Mouse (Mus musculus): ENCODE results near the gene Elk3. TPM values are rescaled to one million over a fixed set of nuclear protein-coding genes. Genes with fewer than 3 reads are reported as not detected.

Gene Elk3
- total RNA-seq, 2 experiments from 2014 or later: 8.6 to 11.9 TPM

- intact Hi-C loops (cut with DNase I): no loop called here
- peak in 1 of 2 experiments; percentile 6 for DNase-seq (ENCODE audit: extremely low spot score in 1 of 2, low spot score in 2 of 2)
- no peak overlapping the region for H3K4me3 ChIP-seq
- TF ChIP-seq CTCF (IDR thresholded peaks at IDR 0.05): no peak
- H3K27ac ChIP-seq: no peak overlapping the region
Measured at GRCm38 (mm10) chr10:93246185-93246920, 64.6 kb downstream of the Elk3 start.

- intact Hi-C loops (cut with DNase I): no loop called here
- Histone ChIP-seq H3K4me3 (no peak overlapping the region), H3K27ac (no peak overlapping the region)
- TF ChIP-seq CTCF (IDR thresholded peaks at IDR 0.05): no peak
- peak in 1 of 2 experiments; percentile 7 for DNase-seq (ENCODE audit: extremely low spot score in 1 of 2, low spot score in 2 of 2)
Measured at GRCm38 (mm10) chr10:93244209-93244705, 66.7 kb downstream of the Elk3 start.

- TF ChIP-seq CTCF (IDR thresholded peaks at IDR 0.05): no peak
- intact Hi-C loops (cut with DNase I): no loop called here
- H3K27ac ChIP-seq: no peak overlapping the region
- peak in 1 of 2 experiments; percentile 2 for DNase-seq (ENCODE audit: extremely low spot score in 1 of 2, low spot score in 2 of 2)
- H3K4me3 ChIP-seq: no peak overlapping the region
Measured at GRCm38 (mm10) chr10:93242861-93243260, 68.1 kb downstream of the Elk3 start.

- no peak overlapping the region for H3K4me3 ChIP-seq
- no peak overlapping the region for H3K27ac ChIP-seq
- no peak for TF ChIP-seq CTCF (IDR thresholded peaks at IDR 0.05)
- peak in 1 of 2 experiments; percentile 4 for DNase-seq (ENCODE audit: extremely low spot score in 1 of 2, low spot score in 2 of 2)
- intact Hi-C loops (cut with DNase I): no loop called here
Measured at GRCm38 (mm10) chr10:93242208-93242607, 68.7 kb downstream of the Elk3 start.

GRCm38 (mm10) chr10:93239201-93239806 is 71.6 kb downstream of the Elk3 start:
- no peak for TF ChIP-seq CTCF (IDR thresholded peaks at IDR 0.05)
- no peak overlapping the region for H3K27ac ChIP-seq
- DNase-seq (ENCODE audit: extremely low spot score in 1 of 2, low spot score in 2 of 2): peak in 1 of 2 experiments; percentile 4
- intact Hi-C loops (cut with DNase I): no loop called here
- no peak overlapping the region for H3K4me3 ChIP-seq

GRCm38 (mm10) chr10:93234692-93235091 is 76.2 kb downstream of the Elk3 start:
- intact Hi-C loops (cut with DNase I): loop anchor here (5.0 kb wide), 1 partner anchor 72 kb away; the partner anchor contains the start of gene Cdk17
- TF ChIP-seq CTCF (IDR thresholded peaks at IDR 0.05): no peak
- no peak for DNase-seq (ENCODE audit: extremely low spot score in 1 of 2, low spot score in 2 of 2)
- Histone ChIP-seq H3K27ac (no peak overlapping the region), H3K4me3 (no peak overlapping the region)

GRCm38 (mm10) chr10:93233665-93234194 is 77.2 kb downstream of the Elk3 start:
- Histone ChIP-seq H3K4me3 (no peak overlapping the region), H3K27ac (no peak overlapping the region)
- DNase-seq (ENCODE audit: extremely low spot score in 1 of 2, low spot score in 2 of 2): no peak
- TF ChIP-seq CTCF (IDR thresholded peaks at IDR 0.05): no peak
- intact Hi-C loops (cut with DNase I): loop anchor here (5.0 kb wide), 1 partner anchor 71 kb away; the partner anchor contains the start of gene Cdk17

GRCm38 (mm10) chr10:93231893-93232292 is 79.0 kb downstream of the Elk3 start:
- no peak for TF ChIP-seq CTCF (IDR thresholded peaks at IDR 0.05)
- H3K4me3 ChIP-seq: no peak overlapping the region
- H3K27ac ChIP-seq: no peak overlapping the region; the same call in 1 of the 2 replicates
- intact Hi-C loops (cut with DNase I): loop anchor here (5.0 kb wide), 1 partner anchor 70 kb away; the partner anchor contains the start of gene Cdk17
- no peak for DNase-seq (ENCODE audit: extremely low spot score in 1 of 2, low spot score in 2 of 2)

GRCm38 (mm10) chr10:93231490-93231889 is 79.4 kb downstream of the Elk3 start:
- no peak for DNase-seq (ENCODE audit: extremely low spot score in 1 of 2, low spot score in 2 of 2)
- Histone ChIP-seq H3K27ac (peak overlapping the region; percentile 29; the same call in 1 of the 2 replicates), H3K4me3 (no peak overlapping the region)
- intact Hi-C loops (cut with DNase I): loop anchor here (5.0 kb wide), 1 partner anchor 69 kb away; the partner anchor contains the start of gene Cdk17
- TF ChIP-seq CTCF (IDR thresholded peaks at IDR 0.05): no peak

GRCm38 (mm10) chr10:93228401-93229007 is 82.4 kb downstream of the Elk3 start:
- intact Hi-C loops (cut with DNase I): no loop called here

GRCm38 (mm10) chr10:93227921-93228320 is 83.0 kb downstream of the Elk3 start:
- H3K4me3 ChIP-seq: no peak overlapping the region
- TF ChIP-seq CTCF (IDR thresholded peaks at IDR 0.05): no peak
- intact Hi-C loops (cut with DNase I): no loop called here
- DNase-seq (ENCODE audit: extremely low spot score in 1 of 2, low spot score in 2 of 2): no peak
- peak overlapping the region; percentile 9; the same call in 1 of the 2 replicates for H3K27ac ChIP-seq

More at GRCm38 (mm10) chr10:93228401-93229007, 82.4 kb downstream of the Elk3 start:
- H3K4me3 ChIP-seq: no peak overlapping the region
- DNase-seq (ENCODE audit: extremely low spot score in 1 of 2, low spot score in 2 of 2): no peak
- no peak for TF ChIP-seq CTCF (IDR thresholded peaks at IDR 0.05)
- peak overlapping the region; percentile 9; the same call in 1 of the 2 replicates for H3K27ac ChIP-seq

Measured in left cerebral cortex, adult 2 months (tissue).